ENCODE assay signal across 8 mouse cellular contexts in the genomic region with DNA sequence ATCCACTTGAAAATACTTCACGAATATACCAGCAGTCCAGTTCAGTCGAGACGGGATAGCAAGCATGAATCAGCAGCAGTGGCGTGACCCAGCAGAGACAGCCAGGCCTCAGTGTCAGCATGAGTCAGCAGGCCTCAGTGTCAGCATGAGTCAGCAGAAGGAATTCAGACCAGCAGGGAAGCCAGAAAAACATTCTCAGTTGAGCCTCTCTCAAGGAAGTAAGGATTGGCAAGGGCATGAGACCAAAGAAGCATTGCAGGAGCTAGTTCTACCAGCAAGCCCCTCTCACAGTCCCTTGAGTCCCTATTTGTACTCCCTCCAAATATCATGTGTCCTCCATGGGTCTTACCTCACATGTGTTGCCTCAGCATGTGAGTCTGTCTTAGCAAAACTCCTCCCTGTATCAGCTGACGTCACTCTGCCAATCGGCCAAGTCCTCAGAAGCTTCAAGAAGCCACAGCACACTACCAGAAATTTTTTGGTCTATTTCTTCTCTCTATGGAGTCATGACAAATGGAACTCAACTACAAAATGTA. TPM values are rescaled to one million over a fixed set of nuclear protein-coding genes. Genes with fewer than 3 reads are reported as not detected.
DNase-seq lines count a peak whose midpoint lies in the region; ATAC-seq and TF ChIP-seq lines count a peak whose summit lies in the region.

No protein-coding gene starts in this region.

- H3K9ac ChIP-seq in kidney, embryonic 16.5 days (replicated peaks; ENCODE audit: low read length), result no peak overlapping the region
- no peak overlapping the region for H3K9ac ChIP-seq in hindbrain, embryonic 12.5 days
- no peak overlapping the region for H3K9ac ChIP-seq in forebrain, embryonic 11.5 days (ENCODE audit: low read length)

- no peak overlapping the region for H3K4me3 ChIP-seq in kidney, adult 2 months (ENCODE audit: insufficient read depth, low read depth, low read length)
- H3K4me3 ChIP-seq in kidney, embryonic 16.5 days (ENCODE audit: low read length), result no peak overlapping the region
- no peak overlapping the region for H3K4me3 ChIP-seq in hindbrain, embryonic 12.5 days
- no peak overlapping the region for H3K4me3 ChIP-seq in forebrain, embryonic 11.5 days (ENCODE audit: low read depth, low read length)

- no peak overlapping the region for H3K4me2 ChIP-seq in kidney, embryonic 16.5 days (replicated peaks; ENCODE audit: low read depth, low read length)
- no peak overlapping the region for H3K4me2 ChIP-seq in hindbrain, embryonic 12.5 days (replicated peaks)
- no peak overlapping the region for H3K4me2 ChIP-seq in forebrain, embryonic 11.5 days (ENCODE audit: low read depth, low read length, severe bottlenecking)

- no peaks in the 10 kb centered on the region for H3K36me3 ChIP-seq in kidney, adult 2 months (ENCODE audit: control insufficient read depth, insufficient read depth, low read length)
- no peaks in the 10 kb centered on the region for H3K36me3 ChIP-seq in kidney, embryonic 16.5 days (ENCODE audit: insufficient read depth, low read length)
- H3K36me3 ChIP-seq in hindbrain, embryonic 12.5 days, result no peaks in the 10 kb centered on the region
- H3K36me3 ChIP-seq in forebrain, embryonic 11.5 days (ENCODE audit: control insufficient read depth, insufficient read depth, low read length), result no peaks in the 10 kb centered on the region

- 58% methylated on average over 6 of the region's 6 CpGs for WGBS in kidney, adult 2 months
- 70% methylated on average over 6 of the region's 6 CpGs for WGBS in kidney, embryonic 16.5 days
- WGBS in hindbrain, embryonic 12.5 days, result 61% methylated on average over 6 of the region's 6 CpGs
- 83% methylated on average over 6 of the region's 6 CpGs for WGBS in forebrain, embryonic 11.5 days

- H3K27ac ChIP-seq in kidney, adult 2 months (ENCODE audit: insufficient read depth, low read depth, low read length), result no peak overlapping the region
- H3K27ac ChIP-seq in kidney, embryonic 16.5 days (ENCODE audit: low read length), result no peak overlapping the region
- H3K27ac ChIP-seq in hindbrain, embryonic 12.5 days, result no peak overlapping the region
- H3K27ac ChIP-seq in forebrain, embryonic 11.5 days (ENCODE audit: low read depth, low read length), result no peak overlapping the region

- H3K9me3 ChIP-seq in kidney, embryonic 16.5 days (ENCODE audit: low read length), result no peaks in the 10 kb centered on the region
- no peaks in the 10 kb centered on the region for H3K9me3 ChIP-seq in hindbrain, embryonic 12.5 days (replicated peaks)
- no peaks in the 10 kb centered on the region for H3K9me3 ChIP-seq in forebrain, embryonic 11.5 days (ENCODE audit: control insufficient read depth, low read length)

- TF ChIP-seq POLR2A in kidney, adult 2 months (IDR thresholded peaks at IDR 0.05; ENCODE audit: low read depth, low read length), result no peak

- H3K27me3 ChIP-seq in kidney, adult 2 months (replicated peaks; ENCODE audit: control insufficient read depth, insufficient read depth, low read length), result no peaks in the 10 kb centered on the region
- H3K27me3 ChIP-seq in kidney, embryonic 16.5 days (ENCODE audit: insufficient read depth, low read length), result no peaks in the 10 kb centered on the region
- H3K27me3 ChIP-seq in hindbrain, embryonic 12.5 days, result no peaks in the 10 kb centered on the region
- H3K27me3 ChIP-seq in forebrain, embryonic 11.5 days (ENCODE audit: control insufficient read depth, insufficient read depth, low read length), result no peaks in the 10 kb centered on the region

- H3K4me1 ChIP-seq in kidney, adult 2 months (ENCODE audit: control insufficient read depth, insufficient read depth, low read length), result no peaks in the 10 kb centered on the region
- no peaks in the 10 kb centered on the region for H3K4me1 ChIP-seq in kidney, embryonic 16.5 days (ENCODE audit: insufficient read depth, low read length)
- no peaks in the 10 kb centered on the region for H3K4me1 ChIP-seq in hindbrain, embryonic 12.5 days
- H3K4me1 ChIP-seq in forebrain, embryonic 11.5 days (replicated peaks; ENCODE audit: control insufficient read depth, insufficient read depth, low read length), result no peaks in the 10 kb centered on the region

- TF ChIP-seq CTCF in kidney, adult 2 months (conservative IDR thresholded peaks at IDR 0.05; ENCODE audit: insufficient read depth, insufficient read length, low read depth, low read length), result no peak

- DNase-seq in kidney, adult 2 months, result peak; percentile 72
- peak; percentile 89 to 91 for DNase-seq in adrenal gland, adult (ENCODE audit: inconsistent age in 2 of 2, low spot score in 1 of 2)
- peak; percentile 61 for DNase-seq in kidney, adult 9 months
- DNase-seq in skeletal muscle tissue, adult 2 months (ENCODE audit: low read depth, low spot score), result peak; percentile 12
- DNase-seq in layer of hippocampus, postnatal 25 days (ENCODE audit: extremely low spot score in 1 of 2, low spot score in 1 of 2), result no peak
- DNase-seq in forebrain, embryonic 11.5 days (ENCODE audit: low spot score), result no peak

- no peak for ATAC-seq in kidney, embryonic 16.5 days (ENCODE audit: low FRiP score, low TSS enrichment)
- no peak for ATAC-seq in hindbrain, embryonic 12.5 days (ENCODE audit: low FRiP score)
- no peak for ATAC-seq in forebrain, embryonic 11.5 days (replicated peaks; ENCODE audit: low FRiP score)

RNA-seq across cellular contexts. Expression of gene Lcor, which starts 27.3 kb away (rescaled TPM):
- polyA plus RNA-seq in kidney, adult 2 months (2012; rRNA removed), result 2.7 and 3.2 TPM in 2 replicates
- 13.4 and 16.4 TPM in 2 replicates for polyA plus RNA-seq in kidney, embryonic 16.5 days (2015; fragmentation: Nextera tagmentation; extraction: Ambion mirVana)
- 10 to 100 TPM; 16.2 to 19.0 TPM for total RNA-seq in layer of hippocampus, postnatal 25 days (2021)
- 37.2 and 40.5 TPM in 2 replicates for polyA plus RNA-seq in hindbrain, embryonic 12.5 days (2016; fragmentation: Nextera tagmentation; extraction: Ambion mirVana)
- 28.2 and 30.3 TPM in 2 replicates for polyA plus RNA-seq in forebrain, embryonic 11.5 days (2014; fragmentation: Nextera tagmentation; extraction: Ambion mirVana)

Comparison
In these comparisons a context has a peak if more than half of its experiments do, and no peak if none do; other contexts are left out.
1. DNase-seq: peak in kidney, adult 2 months (single experiment), adrenal gland, adult (2 of 2), kidney, adult 9 months (single experiment) and skeletal muscle tissue, adult 2 months (single experiment); none in layer of hippocampus, postnatal 25 days (0 of 2) and forebrain, embryonic 11.5 days (single experiment).